Mouse (Mus musculus) embryonic facial prominence, embryonic 12.5 days (tissue): ENCODE results near the gene Hyal3. TPM values are rescaled to one million over a fixed set of nuclear protein-coding genes. Genes with fewer than 3 reads are reported as not detected.
A peak's percentile ranks its signal among the peaks of the same experiment; 100 is the strongest.

Experiments used
- ATAC-seq: fragments of 200-750 bp; cut with Nextera tagmentation; 2 replicates; pipeline ENCODE4 v1.8.0; 2017; ENCODE audit not compliant: insufficient number of reproducible peaks, insufficient read depth, low FRiP score, low TSS enrichment
- H3K27ac ChIP-seq: fragments of 300-500 bp; sonication (generic); 2 replicates; pipeline ENCODE4 v1.5.1; 2016; ENCODE audit warnings: mild to moderate bottlenecking
- H3K27me3 ChIP-seq: fragments of 300-500 bp; sonication (generic); 2 replicates; pipeline ENCODE4 v1.6.1; 2016; ENCODE audit warnings: mild to moderate bottlenecking, moderate library complexity
- H3K36me3 ChIP-seq: fragments of 300-500 bp; sonication (generic); 2 replicates; pipeline ENCODE4 v1.6.1; 2016; ENCODE audit warnings: mild to moderate bottlenecking
- H3K4me1 ChIP-seq: fragments of 300-500 bp; sonication (generic); 2 replicates; pipeline ENCODE4 v1.6.1; 2016
- H3K4me2 ChIP-seq: fragments of 300-500 bp; sonication (generic); replicated peaks from 2 replicates; pipeline ENCODE4 v1.6.1; 2016; ENCODE audit warnings: mild to moderate bottlenecking, moderate library complexity
- H3K4me3 ChIP-seq: fragments of 300-500 bp; sonication (generic); 2 replicates; pipeline ENCODE4 v1.5.1; 2016; ENCODE audit warnings: mild to moderate bottlenecking
- H3K9ac ChIP-seq: fragments of 300-500 bp; sonication (generic); 2 replicates; pipeline ENCODE4 v1.6.1; 2016; ENCODE audit warnings: mild to moderate bottlenecking, moderate library complexity
- H3K9me3 ChIP-seq: fragments of 300-500 bp; sonication (generic); 2 replicates; pipeline ENCODE4 v1.6.1; 2016; ENCODE audit warnings: mild to moderate bottlenecking, moderate library complexity
- WGBS: fragments of 180-500 bp; shearing (Covaris S2); methylation state at CpG from one replicate; pipeline ENCODE4 v1.1.7; 2016; 5-methylcytosine and 5-hydroxymethylcytosine counted together
- polyA plus RNA-seq: library from polyadenylated mRNA; unstranded; fragments of >200 nt; fragmentation: Nextera tagmentation; extraction: Ambion mirVana; gene quantifications from 2 replicates; pipeline ENCODE4 v1.2.1, GENCODE M21; 2016

Hyal3 gene
- polyA plus RNA-seq, 1 experiment from 2014 or later: 1.4 TPM

- ATAC-seq: no peak
- Histone ChIP-seq H3K4me2 (peak overlapping the region; percentile 95), H3K9me3 (no peaks in the 10 kb centered on the region), H3K27ac (peak overlapping the region; percentile 90), H3K36me3 (peaks cover 7% of the 10 kb centered on the region; the same call in 1 of the 2 replicates), H3K4me3 (peak overlapping the region; percentile 81), H3K27me3 (no peaks in the 10 kb centered on the region), H3K9ac (peak overlapping the region; percentile 94), H3K4me1 (peaks cover 79% of the 10 kb centered on the region)
- WGBS: 2% methylated on average over 31 of the region's 33 CpGs
Measured at GRCm38 (mm10) chr9:107633091-107633660, 52.6 kb downstream of the Hyal3 start.

GRCm38 (mm10) chr9:107633661-107634405 is 53.2 kb downstream of the Hyal3 start:
- ATAC-seq: no peak
- H3K27me3 ChIP-seq: no peaks in the 10 kb centered on the region
- peaks cover 72% of the 10 kb centered on the region for H3K4me1 ChIP-seq
- H3K4me3 ChIP-seq: peak overlapping the region; percentile 81
- no peaks in the 10 kb centered on the region for H3K9me3 ChIP-seq
- peak overlapping the region; percentile 94 for H3K9ac ChIP-seq
- H3K27ac ChIP-seq: peak overlapping the region; percentile 90
- 2% methylated on average over 15 of the region's 15 CpGs for WGBS
- peaks cover 3% of the 10 kb centered on the region; the same call in 1 of the 2 replicates for H3K36me3 ChIP-seq
- peak overlapping the region; percentile 95 for H3K4me2 ChIP-seq

- Histone ChIP-seq H3K27ac (peak overlapping the region; percentile 90), H3K4me2 (peak overlapping the region; percentile 95), H3K9me3 (no peaks in the 10 kb centered on the region), H3K27me3 (no peaks in the 10 kb centered on the region), H3K4me1 (peaks cover 64% of the 10 kb centered on the region), H3K4me3 (peak overlapping the region; percentile 81), H3K36me3 (no peaks in the 10 kb centered on the region), H3K9ac (peak overlapping the region; percentile 94)
- whole genome bisulfite sequencing: 2% methylated on average over 35 of the region's 35 CpGs
- ATAC-seq: no peak
Measured at GRCm38 (mm10) chr9:107634406-107635278, 54.0 kb downstream of the Hyal3 start.

GRCm38 (mm10) chr9:107635279-107636028 is 54.8 kb downstream of the Hyal3 start, which contains the start of gene Gnai2:
Gene Gnai2 (minus strand): TSS chr9:107635367.
- ATAC-seq: peak; percentile 93
- Histone ChIP-seq H3K4me1 (peaks cover 56% of the 10 kb centered on the region), H3K9me3 (no peaks in the 10 kb centered on the region), H3K27ac (peak within 1 kb of the TSS; percentile 90), H3K4me2 (peak within 1 kb of the TSS; percentile 95), H3K27me3 (no peaks in the 10 kb centered on the region), H3K4me3 (peak within 1 kb of the TSS; percentile 81), H3K36me3 (no peaks in the 10 kb centered on the region), H3K9ac (peak within 1 kb of the TSS; percentile 94)
- 3% methylated on average over 38 of the region's 38 CpGs for WGBS

Other genes with a start within 250 kb of the Hyal3 start
- gene Hemk1, start 242.5 kb upstream of the Hyal3 start, polyA plus RNA-seq: 12.4 and 13.2 TPM in 2 replicates
- 1.4 and 1.8 TPM in 2 replicates for gene 6430571L13Rik, start 240.2 kb upstream of the Hyal3 start, polyA plus RNA-seq
- gene Cacna2d2, start 181.2 kb upstream of the Hyal3 start, polyA plus RNA-seq: 1.1 and 1.2 TPM in 2 replicates
- gene Tmem115, start 46.9 kb upstream of the Hyal3 start, polyA plus RNA-seq: 49.7 and 50.1 TPM in 2 replicates
- 17.2 and 17.7 TPM in 2 replicates for gene Cyb561d2, start 38.6 kb upstream of the Hyal3 start, polyA plus RNA-seq
- 40.8 and 46.3 TPM in 2 replicates for gene Nprl2, start 38.6 kb upstream of the Hyal3 start, polyA plus RNA-seq
- 1.3 and 1.7 TPM in 2 replicates for gene Zmynd10, start 33.5 kb upstream of the Hyal3 start, polyA plus RNA-seq
- 54.0 and 55.6 TPM in 2 replicates for gene Rassf1, start 29.3 kb upstream of the Hyal3 start, polyA plus RNA-seq
- gene Tusc2, start 17.6 kb upstream of the Hyal3 start, polyA plus RNA-seq: 54.1 and 54.8 TPM in 2 replicates
- 132 and 134 TPM in 2 replicates for gene Hyal2, start 12.9 kb upstream of the Hyal3 start, polyA plus RNA-seq
- 12.2 and 13.2 TPM in 2 replicates for gene Hyal1, start 3.9 kb upstream of the Hyal3 start, polyA plus RNA-seq
- gene Naa80, start 1.9 kb upstream of the Hyal3 start, polyA plus RNA-seq: 15.0 and 15.4 TPM in 2 replicates
- gene Ifrd2, start 6.8 kb downstream of the Hyal3 start, polyA plus RNA-seq: 35.8 and 36.9 TPM in 2 replicates
- 3.8 and 6.9 TPM in 2 replicates for gene Sema3b, start 28.4 kb downstream of the Hyal3 start, polyA plus RNA-seq
- 439 and 443 TPM in 2 replicates for gene Gnai2, start 54.5 kb downstream of the Hyal3 start, polyA plus RNA-seq
- 8.2 and 8.3 TPM in 2 replicates for gene Slc38a3, start 88.7 kb downstream of the Hyal3 start, polyA plus RNA-seq
- gene Gnat1, start 98.9 kb downstream of the Hyal3 start, polyA plus RNA-seq: 1.4 and 3.0 TPM in 2 replicates
- gene Sema3f, start 129.7 kb downstream of the Hyal3 start, polyA plus RNA-seq: 52.4 and 53.1 TPM in 2 replicates
- 232 and 261 TPM in 2 replicates for gene Rbm5, start 190.2 kb downstream of the Hyal3 start, polyA plus RNA-seq